Mouse (Mus musculus) E14TG2a.4 (cell line): ENCODE measurements at regions not wholly inside any gene's neighbourhood (a gene's known extent, or its start where the extent isn't known, plus 50 kb on each side); places are given as distances from the start of the nearest gene placed in this dataset.

Experiments
- H3K27me3 ChIP-seq: 2 replicates; pipeline ENCODE4 v1.6.1; 2014; ENCODE audit warnings: low read length, control low read depth; ENCODE audit not compliant: insufficient read depth
- H3K36me3 ChIP-seq: 2 replicates; pipeline ENCODE4 v1.6.1; 2014; ENCODE audit warnings: low read length, control low read depth; ENCODE audit not compliant: insufficient read depth
- H3K4me1 ChIP-seq: replicated peaks from 2 replicates; pipeline ENCODE4 v1.6.1; 2014; ENCODE audit warnings: low read depth, low read length, control low read depth
- H3K4me3 ChIP-seq: replicated peaks from 2 replicates; pipeline ENCODE4 v1.5.1; 2014; ENCODE audit warnings: mild to moderate bottlenecking, low read length
- H3K9me3 ChIP-seq: 2 replicates; pipeline ENCODE4 v1.6.1; 2014; ENCODE audit warnings: low read length, control low read depth
- NANOG ChIP-seq: IDR thresholded peaks from 2 replicates; pipeline ENCODE4 v1.6.1; 2014; ENCODE audit warnings: borderline replicate concordance, low read length, mixed read lengths
- POU5F1 ChIP-seq: IDR thresholded peaks from 2 replicates; pipeline ENCODE4 v1.6.1; 2014; ENCODE audit warnings: low read length, borderline replicate concordance

- no peak for TF ChIP-seq NANOG
- TF ChIP-seq POU5F1 = no peak
- Histone ChIP-seq H3K9me3 (no peaks in the 10 kb centered on the region), H3K4me1 (no peaks in the 10 kb centered on the region), H3K36me3 (no peaks in the 10 kb centered on the region), H3K4me3 (no peak overlapping the region), H3K27me3 (peaks cover 2% of the 10 kb centered on the region; the same call in 1 of the 2 replicates)
These were observed 67.1 kb upstream of the Tbca start for GRCm38 (mm10) chr13:94721625-94722024.
